Mouse (Mus musculus) activated CD4-positive, CD25-positive, alpha-beta regulatory T cell, adult 4 months (primary cell): ENCODE data around the gene Nfasc. TPM values are rescaled to one million over a fixed set of nuclear protein-coding genes. Genes with fewer than 3 reads are reported as not detected.

ENCODE experiments used
- ATAC-seq: one replicate; pipeline ENCODE4 v1.8.0; 2017
- polyA plus RNA-seq, 2 experiments: library from polyadenylated mRNA; unstranded; fragments of 100-300 nt; shearing (Covaris generic); gene quantifications; one replicate each; pipeline ENCODE4 v1.2.1; 2017

The Nfasc gene
- not detected for polyA plus RNA-seq

DNA sequence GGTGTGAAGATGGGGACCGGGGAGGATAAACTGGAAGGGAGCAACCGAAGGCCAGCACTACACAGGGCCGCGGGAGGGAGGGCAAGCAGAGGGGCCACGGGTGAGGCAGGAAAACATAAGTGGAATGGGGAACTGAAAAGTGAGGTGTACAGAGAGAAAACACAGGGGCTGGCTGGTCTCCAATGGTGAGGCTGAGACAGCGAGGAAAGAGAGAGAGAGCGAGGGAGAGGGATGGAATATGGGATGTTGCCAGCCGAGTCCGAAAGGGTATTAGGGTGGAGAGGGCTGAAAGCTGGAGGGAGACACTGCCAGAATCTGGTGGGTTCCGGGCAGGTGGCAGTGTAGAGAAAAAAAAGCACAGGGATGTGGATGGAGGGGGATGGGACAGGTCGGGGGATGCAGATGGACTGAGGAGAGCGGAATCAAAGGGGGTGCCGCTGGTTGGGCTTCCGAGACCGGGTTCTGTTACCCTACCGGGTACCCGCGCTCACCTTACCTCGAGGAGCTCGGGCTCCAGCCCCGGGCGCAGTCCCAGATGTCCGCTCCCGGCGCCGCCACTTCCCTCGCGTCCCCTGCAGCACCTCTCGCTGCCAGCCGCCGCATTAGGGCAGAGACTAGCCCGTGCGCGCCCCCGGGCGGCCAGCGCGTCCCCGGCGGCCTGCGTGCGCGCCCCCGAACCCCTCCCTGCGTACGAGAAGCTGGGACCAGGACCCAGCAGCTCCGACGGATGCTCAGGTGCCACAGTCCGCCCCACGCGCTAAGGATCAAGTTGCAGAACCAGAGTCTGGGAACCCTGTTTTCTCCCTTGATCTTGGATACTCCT lies at the start of gene Nfasc:
Nfasc (minus strand) TSS at position 623 of the 823 bp plus-strand sequence.
- no peak for ATAC-seq

DNA sequence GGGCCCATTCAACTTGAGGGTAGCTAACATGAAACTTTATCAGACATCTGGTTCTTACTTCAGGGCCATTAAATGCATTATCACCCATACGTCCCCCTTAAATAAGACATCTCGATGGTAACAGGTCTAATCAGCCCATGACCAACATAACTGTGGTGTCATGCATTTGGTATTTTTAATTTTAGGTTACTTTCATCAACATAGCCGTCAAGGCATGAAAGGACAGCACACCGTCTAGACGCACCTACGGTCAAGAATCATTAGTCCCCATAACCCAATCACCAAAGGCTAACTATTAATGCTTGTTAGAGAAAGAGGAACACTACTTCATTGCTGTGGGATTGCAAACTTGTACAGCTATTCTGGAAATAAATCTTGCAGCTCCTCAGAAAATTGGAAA lies 49.5 kb upstream of the Nfasc start:
- ATAC-seq, result peak; percentile 95

DNA sequence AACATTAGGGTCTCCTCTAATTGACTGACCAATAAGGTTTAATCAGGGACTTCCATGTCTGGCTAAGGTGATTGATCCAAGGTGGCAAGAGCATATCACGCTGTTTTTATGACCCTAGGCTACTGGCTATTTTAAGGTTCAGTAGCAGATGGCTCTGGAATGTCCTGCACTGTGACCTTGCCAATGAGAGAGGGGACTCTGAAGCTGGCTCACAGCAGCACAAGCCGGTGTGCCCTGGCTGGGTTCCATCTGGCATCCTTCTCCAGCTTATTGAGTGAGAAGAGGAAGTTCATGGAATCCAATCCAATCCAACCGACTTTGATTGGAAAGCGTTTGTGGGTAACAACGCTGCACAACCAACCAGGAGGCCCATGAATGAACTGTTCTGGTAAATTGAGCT lies 45.3 kb upstream of the Nfasc start:
- no peak for ATAC-seq

- ATAC-seq, result no peak
These were observed 40.2 kb upstream of the Nfasc start for GRCm38 (mm10) chr1:132781607-132782445.

- no peak for ATAC-seq
These were observed 39.4 kb upstream of the Nfasc start for GRCm38 (mm10) chr1:132780961-132781360.

DNA sequence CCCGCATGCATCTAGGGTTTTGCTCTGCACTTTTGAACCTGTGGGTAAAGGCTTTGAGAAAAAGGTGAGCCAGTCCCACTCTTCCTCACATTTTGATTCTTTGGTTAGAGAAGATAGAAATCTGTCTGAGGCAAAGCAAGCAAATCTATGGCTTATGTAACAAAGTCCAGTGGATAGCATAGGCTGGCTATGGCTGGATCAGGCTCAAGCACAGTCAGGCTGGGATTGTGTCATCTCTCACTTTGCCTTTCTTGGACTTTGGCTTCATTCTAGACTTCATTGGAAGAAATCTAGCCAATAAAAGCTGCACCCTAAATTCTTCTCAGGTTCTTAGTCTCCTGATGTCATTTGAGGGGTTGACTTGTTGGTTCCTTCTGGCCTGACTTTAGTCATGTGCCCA lies 38.7 kb upstream of the Nfasc start:
- no peak for ATAC-seq

DNA sequence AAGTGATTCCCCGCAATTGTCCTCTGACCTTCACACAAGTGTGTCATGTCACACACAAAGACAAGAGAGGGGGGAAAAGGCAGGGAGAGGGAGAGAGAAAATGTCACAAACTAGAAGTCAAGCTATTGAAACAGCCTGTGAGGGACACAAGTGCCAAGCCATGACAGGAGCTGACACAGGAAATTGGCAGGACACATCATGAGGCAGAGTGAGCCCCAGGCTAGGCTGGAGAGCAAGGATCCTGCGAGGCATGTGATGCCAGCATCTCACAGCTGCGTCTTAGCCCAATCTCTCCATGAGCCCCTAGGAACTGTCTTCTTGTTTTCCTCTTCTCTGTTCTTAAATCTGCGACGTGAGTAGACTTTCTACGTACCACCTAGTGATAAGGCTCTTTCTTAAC lies 33.4 kb upstream of the Nfasc start:
- no peak for ATAC-seq

DNA sequence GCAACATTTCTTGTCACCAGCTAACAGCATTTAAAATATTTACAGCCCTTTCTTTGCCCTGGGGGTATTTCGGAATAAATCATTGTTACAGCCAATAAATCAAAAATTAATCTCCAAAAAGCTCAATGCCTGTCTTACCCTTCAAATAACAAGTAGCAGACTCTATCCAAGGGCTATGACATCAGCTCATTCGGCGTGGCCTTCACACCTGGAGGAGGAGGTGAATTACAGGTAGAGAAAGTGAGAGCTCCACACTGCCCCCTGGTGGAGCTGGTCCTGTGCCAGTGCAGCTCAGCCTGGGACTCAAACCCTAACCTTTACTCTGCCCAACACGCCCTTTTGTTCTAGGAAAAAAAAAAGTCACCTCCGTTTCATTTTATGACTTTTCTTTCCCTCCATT lies 29.8 kb upstream of the Nfasc start:
- no peak for ATAC-seq

GRCm38 (mm10) chr1:132769559-132769958 lies 28.0 kb upstream of the Nfasc start:
- no peak for ATAC-seq

- no peak for ATAC-seq
These were observed 25.8 kb upstream of the Nfasc start for GRCm38 (mm10) chr1:132767422-132767821.

- ATAC-seq, result no peak
These were observed 24.5 kb upstream of the Nfasc start for GRCm38 (mm10) chr1:132765887-132766651.

DNA sequence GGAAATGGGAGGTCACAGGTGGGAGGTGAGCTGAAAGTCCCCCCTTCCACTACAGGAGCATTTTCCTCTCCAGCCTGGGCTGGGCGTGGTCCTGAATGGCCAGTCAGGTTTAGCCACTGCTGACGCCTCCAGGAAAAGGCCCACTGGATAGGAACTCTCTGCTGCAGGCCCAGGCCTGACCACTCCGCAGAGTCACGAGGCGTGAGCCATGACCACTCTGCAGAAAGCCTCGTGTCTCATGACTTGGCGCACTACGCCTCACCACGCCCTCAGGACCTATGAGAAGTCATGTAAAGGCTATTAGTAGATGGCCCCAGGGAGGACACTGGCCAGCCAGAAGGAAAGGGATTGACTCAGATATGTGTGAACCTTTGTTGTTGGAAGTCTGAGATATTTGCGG lies 23.6 kb upstream of the Nfasc start:
- ATAC-seq, result no peak

- ATAC-seq, result no peak
These were observed 17.8 kb upstream of the Nfasc start for GRCm38 (mm10) chr1:132759390-132759789.

DNA sequence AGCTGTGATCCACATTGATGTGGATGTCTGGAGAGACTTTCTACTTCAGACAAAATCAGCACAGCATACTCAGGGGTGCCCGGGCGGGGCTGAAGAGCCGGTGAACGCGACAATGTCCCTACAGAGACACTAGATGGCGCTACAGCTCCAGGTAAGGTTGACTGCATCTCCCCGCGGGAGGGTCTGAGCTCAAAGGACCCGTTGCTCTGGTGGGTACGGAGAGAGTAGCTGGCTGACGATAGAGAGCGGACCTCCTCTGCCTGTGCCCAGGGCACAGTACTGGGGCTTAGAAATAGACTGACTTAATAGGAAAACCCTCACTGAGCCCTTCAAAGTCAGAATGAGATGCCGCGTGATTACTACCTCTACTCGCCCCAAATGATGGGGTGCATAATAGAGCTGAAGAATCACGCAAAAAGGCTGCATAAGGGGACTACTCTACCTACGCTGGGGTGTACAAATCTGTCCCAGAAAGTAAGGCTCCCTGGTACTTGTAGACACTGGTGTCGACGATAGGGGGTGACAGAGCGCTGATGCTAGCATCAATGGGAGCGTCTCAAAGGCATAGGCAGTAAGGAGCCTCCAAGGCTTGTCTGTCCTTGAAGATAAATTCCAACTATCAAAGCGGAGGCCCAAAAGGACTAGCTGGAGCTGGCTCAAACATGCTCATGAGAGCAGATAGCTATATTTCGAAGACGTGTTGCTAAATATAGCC lies 17.2 kb upstream of the Nfasc start:
- no peak for ATAC-seq

DNA sequence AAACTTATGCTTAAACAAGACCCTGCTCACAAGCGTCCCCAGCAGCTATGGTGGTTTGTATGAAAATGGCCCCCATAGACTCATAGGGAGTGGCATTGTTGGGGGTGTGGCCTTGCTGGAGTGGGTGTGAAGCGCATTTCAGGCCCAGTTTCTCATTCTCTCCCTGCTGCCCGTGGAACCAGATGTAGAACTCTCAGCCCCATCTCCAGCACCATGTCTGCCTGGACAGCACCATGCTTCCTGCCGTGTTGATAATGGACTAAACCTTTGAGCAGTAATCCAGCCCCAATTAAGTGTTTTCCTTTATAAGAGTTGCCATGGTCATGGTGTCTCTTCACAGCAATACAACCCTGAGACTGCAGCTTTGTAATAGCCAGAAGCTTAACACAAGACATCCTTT lies 13.6 kb upstream of the Nfasc start:
- no peak for ATAC-seq

DNA sequence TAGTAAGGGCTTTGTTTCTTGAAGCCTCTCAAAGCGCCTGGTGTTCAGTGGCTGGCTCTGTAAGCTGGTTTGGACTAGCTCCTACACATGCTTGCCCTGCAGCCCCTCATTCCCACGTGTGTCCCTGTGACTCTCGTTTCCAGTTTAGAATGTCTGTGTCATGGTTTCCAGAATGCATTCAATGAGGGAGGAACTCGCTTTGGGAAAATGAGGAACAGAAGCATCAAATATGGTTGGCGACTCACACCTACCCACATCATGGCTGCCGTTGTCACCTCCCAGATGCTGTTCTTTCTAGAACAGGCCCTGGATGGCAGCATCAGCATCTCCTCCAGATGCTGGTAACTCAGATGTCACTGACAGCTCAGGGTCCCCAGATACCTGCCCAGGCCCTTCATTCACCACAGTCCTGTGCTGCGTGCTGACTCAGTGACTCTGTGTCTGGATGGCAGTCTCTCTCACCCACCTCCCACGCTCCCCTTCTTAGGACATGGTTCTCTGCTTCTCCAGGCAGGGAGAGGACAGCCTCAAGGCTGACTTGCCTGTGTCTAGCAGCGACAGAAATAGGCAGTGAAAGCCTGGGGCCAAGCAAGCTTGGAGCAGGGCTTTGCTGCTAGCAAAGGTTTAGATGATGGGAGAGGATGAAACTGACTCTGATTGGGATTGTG lies 7.8 kb upstream of the Nfasc start:
- no peak for ATAC-seq

DNA sequence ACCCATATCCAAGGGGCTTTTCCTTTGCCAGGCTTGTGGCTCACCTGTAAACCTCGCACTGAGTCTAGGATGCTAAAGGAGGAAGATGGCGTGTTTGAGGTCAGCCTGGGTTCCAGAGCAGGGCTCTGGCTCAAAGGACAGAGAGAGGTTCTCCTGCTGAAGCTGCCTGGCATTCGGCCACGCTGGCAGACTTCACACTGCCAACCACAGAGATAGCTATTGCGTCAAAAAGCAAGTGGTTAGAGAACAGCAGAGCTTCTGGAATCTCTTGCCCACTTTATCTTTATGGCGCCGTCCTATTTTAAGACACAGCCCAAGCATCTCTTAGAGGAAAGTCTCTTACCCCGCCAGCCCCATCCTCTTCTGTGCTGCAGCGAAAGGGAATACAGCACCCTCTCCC lies 4.7 kb upstream of the Nfasc start:
- no peak for ATAC-seq

DNA sequence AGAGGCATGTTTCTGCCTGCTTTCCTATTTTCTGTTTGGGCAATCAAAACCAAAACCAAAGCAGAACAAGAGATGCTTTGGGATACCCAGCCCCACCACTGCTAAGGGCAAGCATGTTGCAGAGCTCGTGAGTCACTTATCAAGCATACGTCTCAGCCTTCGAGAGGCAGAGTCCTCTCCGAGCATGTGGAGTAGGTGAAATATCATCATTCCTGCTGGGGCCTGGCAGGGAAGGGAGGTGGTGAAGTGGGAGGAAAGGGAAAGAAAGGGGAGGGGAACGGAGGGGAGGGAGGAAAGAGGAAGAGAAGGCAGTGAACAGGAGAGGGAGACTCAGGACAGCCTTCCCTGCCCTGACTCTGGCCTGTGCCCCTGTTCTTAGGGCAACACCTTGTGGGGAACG lies 4.0 kb upstream of the Nfasc start:
- no peak for ATAC-seq

DNA sequence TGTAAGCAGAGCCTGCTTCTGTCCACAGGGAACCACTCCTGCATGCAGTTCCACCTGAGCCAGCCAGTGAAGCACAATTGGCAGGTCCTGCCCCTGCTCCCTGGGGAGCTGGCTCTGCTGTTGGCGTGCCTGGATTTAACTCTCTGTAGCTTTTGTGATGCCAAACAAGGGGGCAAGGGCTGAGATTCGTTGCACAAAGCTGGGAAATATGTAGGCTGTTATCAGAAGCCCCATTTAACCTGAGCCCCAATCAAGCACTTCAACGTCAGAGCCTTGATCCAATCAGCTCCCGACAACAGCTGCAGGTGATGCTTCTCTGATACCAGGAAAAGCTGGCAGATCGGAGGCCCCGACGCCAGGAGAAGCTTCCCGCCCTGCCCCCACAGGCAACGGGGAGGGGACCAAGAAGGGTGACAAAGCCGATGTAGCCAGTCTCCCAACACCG lies 2.5 kb downstream of the Nfasc start:
- ATAC-seq, result no peak

- ATAC-seq, result no peak
These were observed 5.4 kb downstream of the Nfasc start for GRCm38 (mm10) chr1:132736171-132736570.

DNA sequence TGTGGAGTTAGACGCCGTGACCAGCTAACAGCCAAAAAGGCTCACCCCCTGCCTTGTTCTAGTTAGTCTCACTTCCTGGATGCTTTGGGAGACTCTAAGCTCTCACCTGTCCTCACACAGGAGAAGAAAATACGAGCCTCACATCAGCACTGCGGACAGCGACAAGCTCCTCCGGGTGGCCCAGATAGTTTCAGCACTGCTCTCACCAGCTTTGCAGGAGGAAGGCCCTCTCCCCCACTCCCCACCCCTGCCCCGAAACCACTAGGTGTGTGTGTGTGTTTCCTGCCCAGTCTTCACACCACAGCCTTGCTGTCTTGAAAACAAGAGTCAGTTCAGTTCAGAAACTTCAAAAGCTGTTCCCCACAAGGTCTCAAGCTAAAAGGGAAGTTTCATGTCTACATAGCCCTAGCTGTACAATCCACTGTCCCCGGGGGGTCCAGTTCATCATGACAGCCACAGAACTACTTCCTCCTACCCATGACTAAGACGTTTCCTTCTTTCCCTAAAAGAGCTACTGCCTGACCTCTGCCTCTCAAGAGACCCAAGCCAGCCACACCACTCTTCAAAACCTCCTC lies 7.6 kb downstream of the Nfasc start:
- no peak for ATAC-seq
